Mouse (Mus musculus): ENCODE results near the gene Cfap221. TPM values are rescaled to one million over a fixed set of nuclear protein-coding genes. Genes with fewer than 3 reads are reported as not detected.

The Cfap221 gene
- polyA plus RNA-seq, 1 experiment from 2014 or later, result not detected

DNA sequence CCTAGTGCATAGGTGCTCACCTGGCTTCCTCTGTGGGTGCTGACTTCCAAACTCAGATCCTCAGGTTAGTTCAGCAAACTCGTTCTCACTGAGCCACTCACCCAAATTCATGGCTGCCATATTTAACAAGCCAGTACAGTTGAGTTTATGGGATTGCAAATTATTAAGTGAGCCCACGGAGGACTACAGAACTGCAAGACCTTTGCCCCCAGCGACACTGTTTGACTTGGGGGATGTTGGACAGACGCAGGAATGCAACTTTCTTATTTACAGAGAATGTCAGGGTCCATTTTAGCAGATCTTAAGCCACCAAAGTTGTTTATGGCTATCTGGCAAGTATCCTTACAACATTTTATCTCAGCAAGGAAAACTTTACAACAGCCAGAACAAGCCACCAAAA is 21.9 kb downstream of the Cfap221 start:
- Histone ChIP-seq H3K4me3 (no peak overlapping the region), H3K27ac (replicated peaks) (no peak overlapping the region), H3K4me1 (peaks cover 5% of the 10 kb centered on the region; the same call in 1 of the 2 replicates), H3K27me3 (replicated peaks; ENCODE audit: low read depth, poor library complexity, severe bottlenecking) (no peaks in the 10 kb centered on the region), H3K36me3 (replicated peaks) (no peaks in the 10 kb centered on the region), H3K9me3 (no peaks in the 10 kb centered on the region)
- DNase-seq (ENCODE audit: low spot score), result no peak
- WGBS, result 79% methylated on average over 4 of the region's 4 CpGs

DNA sequence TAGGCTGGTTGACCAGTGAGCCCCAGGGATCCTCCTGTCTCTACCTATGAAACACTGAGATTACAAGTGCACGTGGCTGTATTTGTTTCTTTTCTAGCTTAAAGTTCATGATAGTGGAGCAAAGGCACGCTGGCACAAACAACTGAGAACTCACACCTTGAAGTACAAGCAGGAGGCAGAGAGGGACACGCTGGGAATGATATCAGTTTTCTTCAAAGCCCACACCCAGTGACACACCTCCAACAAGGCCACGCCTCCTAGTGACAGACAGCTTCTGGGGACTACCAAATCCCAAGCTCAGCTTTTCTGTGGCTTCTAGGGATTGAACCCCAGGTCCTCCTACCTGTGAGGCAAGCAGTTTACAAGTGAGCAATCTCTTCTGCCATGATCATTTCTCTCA is 23.9 kb downstream of the Cfap221 start:
- Histone ChIP-seq H3K36me3 (replicated peaks) (no peaks in the 10 kb centered on the region), H3K4me1 (peaks cover 5% of the 10 kb centered on the region; the same call in 1 of the 2 replicates), H3K4me3 (no peak overlapping the region), H3K27me3 (replicated peaks; ENCODE audit: low read depth, poor library complexity, severe bottlenecking) (no peaks in the 10 kb centered on the region), H3K9me3 (no peaks in the 10 kb centered on the region), H3K27ac (replicated peaks) (no peak overlapping the region)
- WGBS, result 39% methylated on average over 4 of the region's 4 CpGs
- DNase-seq (ENCODE audit: low spot score), result no peak

DNA sequence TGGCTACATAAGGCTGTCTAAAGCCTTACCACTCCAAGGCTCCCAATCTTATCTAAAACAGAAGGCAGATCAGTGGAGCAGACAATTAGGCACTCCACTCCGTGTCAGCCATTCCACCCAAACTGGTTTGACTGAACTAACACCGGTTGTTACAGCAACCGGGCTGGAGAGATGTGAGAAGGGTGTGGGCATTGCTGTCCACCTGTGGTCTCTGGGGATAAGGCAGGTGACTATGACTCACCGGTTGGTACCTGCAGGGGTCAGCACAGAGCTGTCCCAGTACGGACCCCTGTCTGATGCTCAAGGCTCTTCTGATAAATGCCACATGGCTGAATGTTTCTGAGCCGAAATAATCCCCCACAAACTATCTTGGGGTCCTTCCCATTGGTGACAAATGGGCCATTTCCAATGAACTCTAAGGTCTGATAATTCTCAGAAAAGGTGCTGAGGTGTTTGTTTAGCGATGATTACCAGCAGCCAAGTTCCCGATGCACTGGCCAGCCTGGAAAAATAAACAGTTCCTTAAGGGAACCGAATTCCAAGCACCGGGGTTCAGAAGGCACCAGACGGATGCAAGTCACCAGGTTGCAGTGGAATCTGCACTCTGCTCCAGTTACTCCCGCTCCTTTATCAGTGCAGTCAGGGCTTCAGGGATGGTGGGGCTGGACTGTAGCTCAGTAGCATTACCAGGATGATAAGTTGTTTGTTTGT is 31.1 kb downstream of the Cfap221 start:
- H3K4me1 ChIP-seq, result peaks cover 12% of the 10 kb centered on the region
- WGBS, result 50% methylated on average over 12 of the region's 12 CpGs
- no peak overlapping the region for H3K27ac ChIP-seq (replicated peaks)
- no peak overlapping the region for H3K4me3 ChIP-seq
- H3K36me3 ChIP-seq (replicated peaks), result no peaks in the 10 kb centered on the region
- peak; percentile 30 for DNase-seq (ENCODE audit: low spot score)
- H3K27me3 ChIP-seq (replicated peaks; ENCODE audit: low read depth, poor library complexity, severe bottlenecking), result no peaks in the 10 kb centered on the region
- H3K9me3 ChIP-seq, result no peaks in the 10 kb centered on the region

DNA sequence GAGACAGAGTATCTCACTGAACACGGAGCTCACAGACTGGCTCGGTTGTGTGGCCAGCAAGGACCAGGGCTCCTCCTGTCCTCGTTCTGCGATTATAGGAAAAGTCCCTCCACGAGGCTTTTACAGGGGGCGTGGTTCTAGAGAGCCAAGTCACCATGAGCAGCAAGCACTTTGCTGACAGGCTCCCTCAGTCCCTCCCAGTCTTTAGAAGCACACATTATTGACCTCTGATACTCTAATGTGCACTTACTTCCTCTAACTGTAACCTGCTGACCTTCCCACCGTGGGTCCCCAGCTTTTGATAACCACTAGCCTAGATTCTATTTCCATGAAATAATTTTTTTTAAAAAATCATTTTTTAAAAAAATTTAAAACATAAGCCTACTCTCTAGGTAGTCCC is 37.1 kb downstream of the Cfap221 start:
- WGBS, result 64% methylated on average over 7 of the region's 7 CpGs

DNA sequence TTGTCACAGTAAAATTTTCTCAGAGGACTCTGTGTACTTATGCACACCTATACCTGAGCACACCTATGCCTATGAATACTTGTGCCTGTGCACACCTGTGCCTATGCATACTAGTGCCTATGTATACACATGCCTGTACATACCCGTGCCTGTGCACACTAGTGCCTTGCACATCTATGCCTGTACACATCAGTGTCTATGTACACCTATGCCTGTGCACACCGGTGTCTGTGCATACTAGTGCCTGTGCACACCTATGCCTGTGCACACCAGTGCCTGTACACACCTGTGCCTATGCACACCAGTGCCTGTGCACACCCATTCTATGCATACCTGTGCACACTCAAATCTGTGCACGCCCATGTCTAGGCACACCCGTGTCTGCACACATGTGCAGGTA is 37.6 kb downstream of the Cfap221 start:
- Histone ChIP-seq H3K27ac (replicated peaks) (no peak overlapping the region), H3K4me1 (peaks cover 7% of the 10 kb centered on the region), H3K36me3 (replicated peaks) (no peaks in the 10 kb centered on the region), H3K27me3 (replicated peaks; ENCODE audit: low read depth, poor library complexity, severe bottlenecking) (no peaks in the 10 kb centered on the region), H3K9me3 (no peaks in the 10 kb centered on the region), H3K4me3 (no peak overlapping the region)
- no peak for DNase-seq (ENCODE audit: low spot score)
- 93% methylated on average over 4 of the region's 4 CpGs for WGBS

More for the DNA sequence above, 37.1 kb downstream of the Cfap221 start:
- Histone ChIP-seq H3K27ac (replicated peaks) (no peak overlapping the region), H3K4me3 (no peak overlapping the region), H3K9me3 (no peaks in the 10 kb centered on the region), H3K36me3 (replicated peaks) (no peaks in the 10 kb centered on the region), H3K27me3 (replicated peaks; ENCODE audit: low read depth, poor library complexity, severe bottlenecking) (no peaks in the 10 kb centered on the region), H3K4me1 (peaks cover 7% of the 10 kb centered on the region)
- no peak for DNase-seq (ENCODE audit: low spot score)

DNA sequence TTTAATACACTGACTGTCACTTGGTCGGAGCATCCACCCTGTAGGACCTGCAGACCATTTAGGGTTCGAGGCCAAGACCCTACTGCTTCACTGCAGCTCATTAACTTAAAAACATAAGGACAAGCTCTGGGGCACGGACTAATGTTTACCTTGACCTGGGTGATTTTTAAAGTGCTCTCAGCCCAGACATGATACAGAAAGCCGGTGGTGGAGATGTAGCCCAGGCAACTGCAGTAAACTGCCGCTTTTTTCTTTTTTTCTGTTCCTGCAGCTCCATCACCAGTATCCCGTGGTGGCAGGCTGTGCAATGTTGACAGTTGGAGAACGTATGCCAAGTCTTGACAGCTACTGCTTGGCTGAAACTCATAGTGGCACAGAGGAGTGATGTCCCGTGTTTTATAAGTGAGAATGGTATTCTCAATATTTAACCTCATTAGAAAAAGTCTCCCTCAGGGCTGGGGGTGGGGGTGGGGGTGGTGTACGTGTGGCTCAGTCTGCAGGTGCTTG is 39.3 kb downstream of the Cfap221 start:
- Histone ChIP-seq H3K36me3 (replicated peaks) (no peaks in the 10 kb centered on the region), H3K4me1 (no peaks in the 10 kb centered on the region), H3K9me3 (no peaks in the 10 kb centered on the region), H3K27me3 (replicated peaks; ENCODE audit: low read depth, poor library complexity, severe bottlenecking) (no peaks in the 10 kb centered on the region), H3K27ac (replicated peaks) (no peak overlapping the region), H3K4me3 (no peak overlapping the region)
- WGBS, result 73% methylated on average over 9 of the region's 9 CpGs
- no peak for DNase-seq (ENCODE audit: low spot score)

DNA sequence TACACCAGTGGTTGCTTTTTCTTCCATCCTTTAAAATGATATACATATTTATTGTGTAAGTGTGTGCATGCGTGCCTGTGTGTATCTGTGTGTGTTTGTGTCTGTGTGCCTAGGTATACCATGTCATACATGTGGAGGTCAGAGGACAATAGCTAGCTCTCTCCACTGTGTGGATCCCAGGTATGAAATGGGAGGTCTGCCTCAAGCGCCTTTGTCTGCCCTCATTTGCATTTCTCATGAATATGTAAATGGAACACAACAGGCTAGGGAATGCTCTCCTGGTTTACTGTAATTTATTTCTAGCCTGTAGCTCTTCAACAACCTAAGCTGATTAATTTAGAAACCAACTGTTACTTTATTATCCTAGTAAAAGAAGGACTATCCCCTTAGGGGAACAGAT is 42.4 kb downstream of the Cfap221 start:
- no peaks in the 10 kb centered on the region for H3K9me3 ChIP-seq
- no peak for DNase-seq (ENCODE audit: low spot score)
- no peak overlapping the region for H3K27ac ChIP-seq (replicated peaks)
- H3K27me3 ChIP-seq (replicated peaks; ENCODE audit: low read depth, poor library complexity, severe bottlenecking), result no peaks in the 10 kb centered on the region
- H3K4me1 ChIP-seq, result no peaks in the 10 kb centered on the region
- 72% methylated on average over 2 of the region's 2 CpGs for WGBS
- H3K36me3 ChIP-seq (replicated peaks), result no peaks in the 10 kb centered on the region
- H3K4me3 ChIP-seq, result no peak overlapping the region

DNA sequence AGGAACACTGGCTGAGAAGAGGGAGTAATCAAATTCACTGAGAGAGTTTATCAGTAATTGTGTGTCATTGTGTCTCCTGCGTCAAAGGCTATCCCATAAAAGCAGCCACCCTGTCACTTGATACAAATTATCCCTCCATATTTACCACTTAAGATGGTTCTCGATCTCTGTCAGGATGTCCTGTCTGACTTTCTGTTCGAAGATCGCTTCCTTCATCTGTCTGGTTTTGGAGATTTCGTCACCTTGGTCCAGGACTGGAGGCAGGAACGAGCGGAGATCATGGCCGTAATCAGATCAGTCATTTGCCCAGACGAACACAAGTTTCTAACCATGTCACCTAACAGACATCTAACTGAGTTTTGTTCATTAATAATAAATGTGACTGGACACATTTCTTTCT is 43.6 kb downstream of the Cfap221 start:
- 88% methylated on average over 9 of the region's 9 CpGs for WGBS
- Histone ChIP-seq H3K9me3 (no peaks in the 10 kb centered on the region), H3K36me3 (replicated peaks) (no peaks in the 10 kb centered on the region), H3K4me1 (no peaks in the 10 kb centered on the region), H3K27me3 (replicated peaks; ENCODE audit: low read depth, poor library complexity, severe bottlenecking) (no peaks in the 10 kb centered on the region), H3K27ac (replicated peaks) (no peak overlapping the region), H3K4me3 (no peak overlapping the region)
- no peak for DNase-seq (ENCODE audit: low spot score)

DNA sequence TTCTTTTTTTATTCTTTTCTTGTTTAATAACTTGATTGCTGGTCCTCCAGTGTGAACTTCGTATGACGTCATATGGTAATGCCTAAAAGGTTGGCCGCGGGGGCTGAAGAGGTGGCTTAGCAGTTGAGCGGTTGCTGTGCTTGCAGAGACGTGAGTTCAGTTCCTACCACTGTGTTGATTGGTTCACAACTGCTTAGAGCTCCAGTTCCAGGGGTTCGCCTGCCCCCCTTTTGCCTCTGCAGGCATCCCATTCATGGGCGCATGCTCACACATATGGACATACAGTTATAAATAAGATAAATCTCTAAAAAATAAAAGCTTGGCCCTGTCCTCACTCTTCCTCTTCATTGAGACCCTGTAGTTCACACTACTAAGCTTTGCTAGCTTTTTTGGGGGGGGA is 46.9 kb downstream of the Cfap221 start:
- Histone ChIP-seq H3K9me3 (no peaks in the 10 kb centered on the region), H3K4me1 (no peaks in the 10 kb centered on the region), H3K27ac (replicated peaks) (no peak overlapping the region), H3K4me3 (no peak overlapping the region), H3K36me3 (replicated peaks) (no peaks in the 10 kb centered on the region), H3K27me3 (replicated peaks; ENCODE audit: low read depth, poor library complexity, severe bottlenecking) (no peaks in the 10 kb centered on the region)
- WGBS, result 92% methylated on average over 8 of the region's 8 CpGs
- no peak for DNase-seq (ENCODE audit: low spot score)

DNA sequence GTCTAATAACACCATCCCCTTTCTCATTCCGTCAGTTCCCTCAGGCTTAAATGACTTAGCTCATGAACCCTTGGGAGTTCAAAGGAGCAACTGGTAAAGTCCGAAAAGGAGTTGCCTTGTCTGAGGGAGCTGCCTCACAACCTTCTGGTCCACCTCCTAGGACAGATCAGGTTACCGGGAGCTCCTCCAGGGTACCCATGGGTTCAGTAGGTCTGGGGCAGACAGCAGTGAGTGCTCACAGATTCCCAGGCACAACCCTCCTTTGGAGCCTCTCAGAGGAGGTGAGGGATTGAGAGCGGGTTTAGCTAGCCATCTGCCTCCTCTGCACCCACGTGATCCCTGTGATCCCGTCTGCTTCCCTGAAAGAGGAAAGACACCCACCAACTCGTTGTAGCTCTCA is 60.2 kb downstream of the Cfap221 start:
- Histone ChIP-seq H3K4me3 (no peak overlapping the region), H3K9me3 (no peaks in the 10 kb centered on the region), H3K27me3 (replicated peaks; ENCODE audit: low read depth, poor library complexity, severe bottlenecking) (no peaks in the 10 kb centered on the region), H3K36me3 (replicated peaks) (no peaks in the 10 kb centered on the region), H3K4me1 (peaks cover 6% of the 10 kb centered on the region), H3K27ac (replicated peaks) (no peak overlapping the region)
- WGBS, result 31% methylated on average over 7 of the region's 7 CpGs
- peak; percentile 14 for DNase-seq (ENCODE audit: low spot score)

DNA sequence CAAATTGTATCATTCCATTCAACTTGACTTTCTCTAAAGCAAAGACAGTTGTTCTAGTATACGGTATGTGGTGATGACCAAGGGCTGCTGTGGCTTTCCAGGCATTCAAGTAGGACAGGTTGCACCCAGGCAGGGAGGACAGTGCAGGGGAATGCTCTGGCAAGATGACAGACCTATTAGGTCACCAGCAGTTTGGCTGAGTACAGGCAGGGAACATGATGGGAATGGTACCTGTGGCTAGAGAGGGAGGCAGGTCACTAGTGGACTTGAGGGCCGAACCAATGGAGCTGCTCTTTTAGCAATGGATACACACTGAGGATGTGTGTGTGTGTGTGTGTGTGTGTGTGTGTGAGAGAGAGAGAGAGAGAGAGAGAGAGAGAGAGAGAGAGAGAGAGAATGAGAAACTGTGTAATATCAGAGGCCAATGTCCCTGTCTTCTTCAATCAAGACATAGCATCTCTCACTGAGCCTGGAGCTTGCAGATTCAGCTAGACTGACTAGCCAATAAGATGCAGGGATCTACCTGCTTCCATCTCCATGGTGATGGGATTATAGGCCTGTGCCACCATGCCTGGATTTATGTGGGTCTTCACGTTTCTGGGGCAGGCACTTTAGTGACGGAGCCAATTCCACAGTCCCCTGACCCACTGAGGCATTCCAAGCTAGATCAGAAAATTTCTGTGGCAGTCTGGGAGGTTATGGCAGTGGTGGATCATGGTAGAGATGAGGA is 65.4 kb downstream of the Cfap221 start:
- no peak overlapping the region for H3K4me3 ChIP-seq
- no peak for DNase-seq (ENCODE audit: low spot score)
- no peak overlapping the region for H3K27ac ChIP-seq (replicated peaks)
- H3K27me3 ChIP-seq (replicated peaks; ENCODE audit: low read depth, poor library complexity, severe bottlenecking), result no peaks in the 10 kb centered on the region
- H3K9me3 ChIP-seq, result no peaks in the 10 kb centered on the region
- H3K36me3 ChIP-seq (replicated peaks), result no peaks in the 10 kb centered on the region
- no peaks in the 10 kb centered on the region for H3K4me1 ChIP-seq
- WGBS, result 83% methylated on average over 4 of the region's 4 CpGs

DNA sequence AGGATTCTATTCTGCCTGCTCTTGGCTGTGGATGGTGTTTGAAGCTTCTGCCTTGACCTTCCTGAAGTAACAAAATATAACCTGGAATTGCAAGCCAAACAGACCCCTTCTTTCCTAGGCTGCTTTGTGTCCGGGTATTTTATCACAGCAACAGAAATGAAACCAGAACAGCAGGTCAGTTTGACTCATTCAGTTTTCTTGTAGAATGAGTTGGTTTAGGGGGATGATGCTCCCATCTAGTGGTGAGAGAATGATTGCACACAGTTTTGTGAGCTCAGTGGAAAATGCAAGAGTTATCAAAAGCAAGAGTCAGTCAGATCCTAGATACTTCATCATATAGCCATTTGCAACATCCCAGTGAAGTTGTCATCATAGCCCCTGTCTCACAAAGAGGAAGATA is 67.3 kb downstream of the Cfap221 start:
- Histone ChIP-seq H3K36me3 (replicated peaks) (no peaks in the 10 kb centered on the region), H3K9me3 (no peaks in the 10 kb centered on the region), H3K27me3 (replicated peaks; ENCODE audit: low read depth, poor library complexity, severe bottlenecking) (no peaks in the 10 kb centered on the region), H3K27ac (replicated peaks) (no peak overlapping the region), H3K4me1 (no peaks in the 10 kb centered on the region), H3K4me3 (no peak overlapping the region)
- WGBS, result 71% methylated on average over 1 of the region's 1 CpGs
- no peak for DNase-seq (ENCODE audit: low spot score)

DNA sequence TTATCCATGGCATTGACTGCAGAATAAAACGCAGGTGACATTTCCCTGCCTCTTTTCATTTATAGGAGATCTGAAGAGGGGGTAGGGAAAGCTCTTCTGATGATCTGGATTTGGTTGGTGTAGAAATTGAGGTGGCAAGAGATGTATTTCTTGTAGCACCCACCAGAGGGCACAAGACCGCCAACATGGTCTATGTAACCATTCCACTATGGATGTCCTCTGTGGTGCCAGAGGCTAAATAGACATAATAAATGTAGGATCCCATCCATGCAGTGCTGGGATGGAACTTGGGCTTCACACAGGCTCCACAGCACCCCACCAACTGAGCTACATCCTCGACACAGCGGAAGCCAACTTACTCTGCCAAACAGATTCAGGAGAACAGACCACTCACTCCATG is 77.7 kb downstream of the Cfap221 start:
- Histone ChIP-seq H3K27me3 (replicated peaks; ENCODE audit: low read depth, poor library complexity, severe bottlenecking) (no peaks in the 10 kb centered on the region), H3K27ac (replicated peaks) (no peak overlapping the region), H3K4me3 (no peak overlapping the region), H3K36me3 (replicated peaks) (no peaks in the 10 kb centered on the region), H3K4me1 (no peaks in the 10 kb centered on the region), H3K9me3 (no peaks in the 10 kb centered on the region)
- WGBS, result 57% methylated on average over 4 of the region's 4 CpGs
- DNase-seq (ENCODE audit: low spot score), result no peak

All from embryonic facial prominence, embryonic 10.5 days (tissue).